Mouse (Mus musculus) CD4-positive naive resting alpha-beta T cell, adult 57 days (primary cell): ENCODE measurements around the gene Cd34. TPM values are rescaled to one million over a fixed set of nuclear protein-coding genes. Genes with fewer than 3 reads are reported as not detected.

ENCODE experiments used
- total RNA-seq: library from RNA; stranded (reverse); gene quantifications from one replicate; pipeline ENCODE4 v1.2.4, GENCODE M21; 2023

Gene Cd34
- total RNA-seq: 1.7 TPM

DNA sequence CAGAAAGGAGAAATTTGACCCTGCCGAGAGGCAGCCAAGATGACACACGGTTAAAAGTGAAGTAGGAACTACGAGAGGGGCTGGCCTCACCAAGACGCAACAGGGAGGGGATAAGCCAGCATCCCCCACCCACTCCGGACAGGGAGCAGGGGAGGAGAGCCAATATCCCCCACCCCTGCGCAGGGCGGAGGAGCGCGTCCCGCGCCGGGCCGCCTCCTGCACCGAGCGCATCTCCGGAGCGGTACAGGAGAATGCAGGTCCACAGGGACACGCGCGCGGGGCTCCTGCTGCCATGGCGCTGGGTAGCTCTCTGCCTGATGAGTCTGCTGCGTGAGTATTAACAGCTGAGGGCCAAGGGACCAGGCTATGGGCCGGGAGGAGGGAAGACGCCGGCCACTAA lies at the start of gene Cd34:
Cd34 (plus strand) TSS at position 105 of the 400 bp plus-strand sequence.

Other genes with a start within 250 kb of the Cd34 start
- 5.0 TPM for gene Cd46, start 153.4 kb downstream of the Cd34 start, total RNA-seq
- gene Cr1l, start 192.8 kb downstream of the Cd34 start, total RNA-seq: 180 TPM
- gene Cr2, start 237.9 kb downstream of the Cd34 start, total RNA-seq: 35.4 TPM